Mouse (Mus musculus) layer of hippocampus, postnatal 14 days (tissue): ENCODE results near the gene Hid1. TPM values are rescaled to one million over a fixed set of nuclear protein-coding genes. Genes with fewer than 3 reads are reported as not detected.
A peak's percentile ranks its signal among the peaks of the same experiment; 100 is the strongest.

ENCODE experiments used
- DNase-seq, 2 experiments: peaks; one replicate each; pipeline ENCODE4 v3.0.0; 2021 to 2022; ENCODE audit warnings: low spot score in 2 of 2, mixed read lengths in 1 of 2
- total RNA-seq, 2 experiments: library from RNA; stranded (reverse); gene quantifications; 2 replicates each; pipeline ENCODE4 v1.2.3; 2021

The Hid1 gene
- total RNA-seq, 2 experiments from 2014 or later, result 90.0 to 94.3 TPM

GRCm38 (mm10) chr11:115341246-115341645, 26.3 kb downstream of the Hid1 start:
- peak in 1 of 2 experiments; percentile 42 for DNase-seq

- DNase-seq, result no peak
Measured at GRCm38 (mm10) chr11:115337826-115338225, 29.7 kb downstream of the Hid1 start.

GRCm38 (mm10) chr11:115337350-115337749, 30.2 kb downstream of the Hid1 start:
- no peak for DNase-seq

GRCm38 (mm10) chr11:115336115-115336514, 31.4 kb downstream of the Hid1 start:
- no peak for DNase-seq

- no peak for DNase-seq
Measured at GRCm38 (mm10) chr11:115335223-115335622, 32.3 kb downstream of the Hid1 start.

- no peak for DNase-seq
Measured at GRCm38 (mm10) chr11:115334531-115334930, 33.0 kb downstream of the Hid1 start, which contains the start of gene Otop3. Otop3 (plus strand) TSS chr11:115334731.

- DNase-seq, result no peak
Measured at GRCm38 (mm10) chr11:115329339-115329738, 38.2 kb downstream of the Hid1 start.

GRCm38 (mm10) chr11:115326730-115327129, 40.8 kb downstream of the Hid1 start:
- DNase-seq, result no peak

GRCm38 (mm10) chr11:115323354-115323753, 44.2 kb downstream of the Hid1 start:
- DNase-seq, result no peak

- peak in 1 of 2 experiments; percentile 33 for DNase-seq
Measured at GRCm38 (mm10) chr11:115321906-115322693, 45.5 kb downstream of the Hid1 start, which contains the start of gene Ush1g. Ush1g (minus strand) TSS chr11:115322041.

- DNase-seq, result no peak
Measured at GRCm38 (mm10) chr11:115319704-115320383, 47.7 kb downstream of the Hid1 start.

- DNase-seq, result no peak
Measured at GRCm38 (mm10) chr11:115318245-115319027, 49.1 kb downstream of the Hid1 start.

- DNase-seq, result no peak
Measured at GRCm38 (mm10) chr11:115317204-115317603, 50.4 kb downstream of the Hid1 start.

GRCm38 (mm10) chr11:115314249-115314648, 53.3 kb downstream of the Hid1 start:
- DNase-seq, result no peak

- DNase-seq, result no peak
Measured at GRCm38 (mm10) chr11:115308781-115309180, 58.8 kb downstream of the Hid1 start.

GRCm38 (mm10) chr11:115306863-115307262, 60.7 kb downstream of the Hid1 start, which contains the start of gene Otop2:
Otop2 (plus strand) TSS chr11:115307163.
- no peak for DNase-seq

GRCm38 (mm10) chr11:115303167-115303566, 64.4 kb downstream of the Hid1 start:
- no peak for DNase-seq

GRCm38 (mm10) chr11:115301351-115301750, 66.2 kb downstream of the Hid1 start:
- DNase-seq, result no peak

- DNase-seq, result no peak
Measured at GRCm38 (mm10) chr11:115300745-115301144, 66.8 kb downstream of the Hid1 start.

- DNase-seq, result no peak
Measured at GRCm38 (mm10) chr11:115298160-115298559, 69.4 kb downstream of the Hid1 start.
